Mouse (Mus musculus): Measurements from ENCODE around the gene Shprh. TPM values are rescaled to one million over a fixed set of nuclear protein-coding genes. Genes with fewer than 3 reads are reported as not detected.

Gene Shprh
- total and polyA plus RNA-seq, 3 experiments, result 11.0 to 12.9 (median 12.1) TPM

DNA sequence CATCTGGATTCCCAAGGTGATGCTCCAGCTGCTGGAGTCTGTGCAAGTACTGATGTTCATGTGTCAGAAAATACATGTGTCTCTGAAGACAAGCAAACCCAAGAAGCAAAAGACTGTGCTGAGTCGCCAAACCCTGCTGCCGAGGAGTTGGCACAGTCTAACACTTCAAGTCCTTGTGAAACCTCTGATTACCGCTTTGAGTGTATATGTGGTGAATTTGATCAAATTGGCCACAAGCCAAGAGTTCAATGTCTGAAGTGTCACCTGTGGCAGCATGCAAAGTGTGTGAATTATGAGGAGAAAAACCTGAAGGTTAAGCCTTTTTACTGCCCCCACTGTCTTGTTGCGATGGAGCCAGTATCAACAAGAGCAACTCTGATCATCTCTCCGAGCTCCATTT is 15.3 kb downstream of the Shprh start:
- H3K36me3 ChIP-seq (replicated peaks in 1 of 2; ENCODE audit: control insufficient read depth in 1 of 2, insufficient read depth in 1 of 2, low read length in 1 of 2), result peaks cover 44 to 78% of the 10 kb centered on the region in 2 experiments
- no peak for TF ChIP-seq SIN3A (IDR thresholded peaks at IDR 0.05; ENCODE audit: low read length)
- no peak for TF ChIP-seq UBTF (IDR thresholded peaks at IDR 0.05; ENCODE audit: low read depth, low read length)
- TF ChIP-seq ZMIZ1 (IDR thresholded peaks at IDR 0.05; ENCODE audit: low read depth, low read length), result no peak
- TF ChIP-seq MAFK (IDR thresholded peaks at IDR 0.05; ENCODE audit: insufficient replicate concordance, low read length), result no peak
- TF ChIP-seq CTCF (conservative IDR thresholded peaks at IDR 0.05 in 1 of 2, IDR thresholded peaks at IDR 0.05 in 1 of 2; ENCODE audit: low read depth in 2 of 2, low read length in 2 of 2), result no peak
- TF ChIP-seq NELFE (IDR thresholded peaks at IDR 0.05; ENCODE audit: low read depth, low read length), result no peak
- TF ChIP-seq RCOR1 (conservative IDR thresholded peaks at IDR 0.05; ENCODE audit: low read depth, low read length), result no peak
- no peak for TF ChIP-seq PAX5 (IDR thresholded peaks at IDR 0.05; ENCODE audit: low read length)
- no peak for TF ChIP-seq JUN (IDR thresholded peaks at IDR 0.05; ENCODE audit: insufficient read depth, low read depth, low read length)
- H3K4me2 ChIP-seq (ENCODE audit: insufficient read depth, low read depth, poor library complexity, severe bottlenecking), result no peak overlapping the region
- no peak overlapping the region for H3K4me3 ChIP-seq (replicated peaks in 1 of 3; ENCODE audit: low read depth in 2 of 3, low read length in 2 of 3, poor library complexity in 1 of 3)
- no peaks in the 10 kb centered on the region for H3K4me1 ChIP-seq (ENCODE audit: control insufficient read depth in 1 of 2, insufficient read depth in 2 of 2)
- H3K79me2 ChIP-seq (replicated peaks; ENCODE audit: control insufficient read depth, extremely low read depth, insufficient read depth, poor library complexity, severe bottlenecking), result no peaks in the 10 kb centered on the region
- DNase-seq (ENCODE audit: extremely low read depth), result no peak
- no peak overlapping the region for H3K9ac ChIP-seq (ENCODE audit: insufficient read depth, low read depth)
- H3K27ac ChIP-seq (ENCODE audit: insufficient read depth, low read depth), result no peak overlapping the region
- in situ Hi-C loops (cut with MboI; ENCODE audit: low pct_ligation_motif_present, low pct_unique_long_range_greater_than_20kb, low sequenced_read_pairs) (no loop called here), dilution Hi-C loops (cut with MboI; ENCODE audit: extremely low pct_ligation_motif_present, extremely low pct_unique_long_range_greater_than_20kb, low sequenced_read_pairs) (no loop called here)
- H3K27me3 ChIP-seq (replicated peaks), result no peaks in the 10 kb centered on the region
- H3K9me3 ChIP-seq (replicated peaks; ENCODE audit: low read length), result no peaks in the 10 kb centered on the region

DNA sequence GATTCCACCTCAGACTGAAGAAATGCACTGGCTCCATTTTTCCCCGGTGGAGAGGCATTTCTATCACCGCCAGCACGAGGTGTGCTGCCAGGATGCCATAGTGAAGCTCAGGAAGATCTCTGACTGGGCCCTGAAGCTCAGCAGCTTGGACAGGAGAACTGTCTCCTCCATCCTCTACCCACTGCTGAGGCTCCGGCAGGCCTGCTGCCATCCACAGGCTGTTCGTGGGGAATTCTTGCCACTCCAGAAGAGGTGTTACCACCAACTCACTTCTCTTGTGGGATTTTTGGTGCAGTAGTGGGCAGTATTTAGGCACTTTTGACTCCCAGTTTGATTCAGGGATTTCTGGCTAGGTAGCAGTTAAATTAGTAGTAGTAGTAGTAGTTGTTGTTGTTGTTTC is 21.0 kb downstream of the Shprh start:
- no peak overlapping the region for H3K4me2 ChIP-seq (ENCODE audit: insufficient read depth, low read depth, poor library complexity, severe bottlenecking)
- no peak overlapping the region for H3K27ac ChIP-seq (ENCODE audit: insufficient read depth, low read depth)
- H3K27me3 ChIP-seq (replicated peaks), result no peaks in the 10 kb centered on the region
- no peaks in the 10 kb centered on the region for H3K4me1 ChIP-seq (ENCODE audit: control insufficient read depth in 1 of 2, insufficient read depth in 2 of 2)
- dilution Hi-C loops (cut with MboI; ENCODE audit: extremely low pct_ligation_motif_present, extremely low pct_unique_long_range_greater_than_20kb, low sequenced_read_pairs), result no loop called here
- TF ChIP-seq NRF1 (IDR thresholded peaks at IDR 0.05; ENCODE audit: low read depth, low read length) (no peak), ZMIZ1 (IDR thresholded peaks at IDR 0.05; ENCODE audit: low read depth, low read length) (no peak), MYC (IDR thresholded peaks at IDR 0.05; ENCODE audit: low read depth, low read length) (no peak), RCOR1 (conservative IDR thresholded peaks at IDR 0.05; ENCODE audit: low read depth, low read length) (no peak), RAD21 (IDR thresholded peaks at IDR 0.05; ENCODE audit: low read depth, low read length) (no peak), TBP (conservative IDR thresholded peaks at IDR 0.05; ENCODE audit: low read depth, low read length) (no peak), ETS1 (conservative IDR thresholded peaks at IDR 0.05; ENCODE audit: low read depth, low read length) (no peak), NELFE (IDR thresholded peaks at IDR 0.05; ENCODE audit: low read depth, low read length) (no peak), GABPA (IDR thresholded peaks at IDR 0.05; ENCODE audit: insufficient replicate concordance, low read depth, low read length) (no peak), ZC3H11A (IDR thresholded peaks at IDR 0.05; ENCODE audit: low read depth, low read length) (no peak), EP300 (IDR thresholded peaks at IDR 0.05; ENCODE audit: low read length) (no peak), POLR2A (IDR thresholded peaks at IDR 0.05; ENCODE audit: low read depth, low read length) (no peak)
- no peaks in the 10 kb centered on the region for H3K9me3 ChIP-seq (replicated peaks; ENCODE audit: low read length)
- H3K9ac ChIP-seq (ENCODE audit: insufficient read depth, low read depth), result no peak overlapping the region
- H3K36me3 ChIP-seq (replicated peaks in 1 of 2; ENCODE audit: control insufficient read depth in 1 of 2, insufficient read depth in 1 of 2, low read length in 1 of 2), result peaks cover 50 to 82% of the 10 kb centered on the region in 2 experiments
- no peaks in the 10 kb centered on the region for H3K79me2 ChIP-seq (replicated peaks; ENCODE audit: control insufficient read depth, extremely low read depth, insufficient read depth, poor library complexity, severe bottlenecking)
- in situ Hi-C loops (cut with MboI; ENCODE audit: low pct_ligation_motif_present, low pct_unique_long_range_greater_than_20kb, low sequenced_read_pairs), result no loop called here
- H3K4me3 ChIP-seq (replicated peaks in 1 of 3; ENCODE audit: low read depth in 2 of 3, low read length in 2 of 3, poor library complexity in 1 of 3), result no peak overlapping the region
- DNase-seq (ENCODE audit: extremely low read depth), result no peak
